Mouse (Mus musculus): ENCODE measurements around the gene Sla2. TPM values are rescaled to one million over a fixed set of nuclear protein-coding genes. Genes with fewer than 3 reads are reported as not detected.

Sla2 gene
- 0.21 and 0.50 TPM in 2 replicates for polyA plus RNA-seq (2014; fragmentation: Nextera tagmentation; extraction: Ambion mirVana)

GRCm38 (mm10) chr2:156887017-156887416 is at the start of gene Sla2:
Sla2 (minus strand) TSS chr2:156887192.
- DNase-seq (no peak), ATAC-seq (ENCODE audit: insufficient read depth) (no peak)
- Histone ChIP-seq H3K4me3 (ENCODE audit: low read depth, low read length) (no peak within 1 kb of the TSS), H3K4me2 (no peak within 1 kb of the TSS), H3K36me3 (ENCODE audit: insufficient read depth) (no peaks in the 10 kb centered on the region), H3K27ac (ENCODE audit: low read depth) (no peak within 1 kb of the TSS), H3K27me3 (ENCODE audit: insufficient read depth, low read length) (no peaks in the 10 kb centered on the region), H3K9me3 (ENCODE audit: low read depth, low read length) (no peaks in the 10 kb centered on the region), H3K9ac (no peak within 1 kb of the TSS), H3K4me1 (ENCODE audit: insufficient read depth) (no peaks in the 10 kb centered on the region)
- no peak for TF ChIP-seq CTCF (IDR thresholded peaks at IDR 0.05; ENCODE audit: low read depth)
- WGBS = 51% methylated on average over 6 of the region's 6 CpGs

- Histone ChIP-seq H3K4me3 (ENCODE audit: low read depth, low read length) (no peak overlapping the region), H3K27me3 (ENCODE audit: insufficient read depth, low read length) (no peaks in the 10 kb centered on the region), H3K4me2 (no peak overlapping the region), H3K4me1 (ENCODE audit: insufficient read depth) (no peaks in the 10 kb centered on the region), H3K9ac (no peak overlapping the region), H3K27ac (ENCODE audit: low read depth) (no peak overlapping the region), H3K9me3 (ENCODE audit: low read depth, low read length) (no peaks in the 10 kb centered on the region), H3K36me3 (ENCODE audit: insufficient read depth) (peaks cover 17% of the 10 kb centered on the region; the same call in 1 of the 2 replicates)
- ATAC-seq (ENCODE audit: insufficient read depth) (no peak), DNase-seq (no peak)
- no peak for TF ChIP-seq CTCF (IDR thresholded peaks at IDR 0.05; ENCODE audit: low read depth)
- WGBS = 86% methylated on average over 6 of the region's 6 CpGs
Observed at GRCm38 (mm10) chr2:156935005-156935404, 48.0 kb upstream of the Sla2 start.

GRCm38 (mm10) chr2:156933426-156933825 is 46.4 kb upstream of the Sla2 start:
- Histone ChIP-seq H3K4me2 (no peak overlapping the region), H3K9ac (no peak overlapping the region), H3K9me3 (ENCODE audit: low read depth, low read length) (no peaks in the 10 kb centered on the region), H3K4me1 (ENCODE audit: insufficient read depth) (no peaks in the 10 kb centered on the region), H3K4me3 (ENCODE audit: low read depth, low read length) (no peak overlapping the region), H3K27me3 (ENCODE audit: insufficient read depth, low read length) (no peaks in the 10 kb centered on the region), H3K27ac (ENCODE audit: low read depth) (no peak overlapping the region), H3K36me3 (ENCODE audit: insufficient read depth) (peaks cover 17% of the 10 kb centered on the region; the same call in 1 of the 2 replicates)
- WGBS = 80% methylated on average over 1 of the region's 1 CpGs
- no peak for TF ChIP-seq CTCF (IDR thresholded peaks at IDR 0.05; ENCODE audit: low read depth)
- no peak for ATAC-seq (ENCODE audit: insufficient read depth)
- no peak for DNase-seq

GRCm38 (mm10) chr2:156931421-156931820 is 44.4 kb upstream of the Sla2 start:
- peaks cover 11% of the 10 kb centered on the region; the same call in 1 of the 2 replicates for H3K36me3 ChIP-seq (ENCODE audit: insufficient read depth)
- H3K4me1 ChIP-seq (ENCODE audit: insufficient read depth) = no peaks in the 10 kb centered on the region
- no peak overlapping the region for H3K27ac ChIP-seq (ENCODE audit: low read depth)
- no peak overlapping the region for H3K4me2 ChIP-seq
- TF ChIP-seq CTCF (IDR thresholded peaks at IDR 0.05; ENCODE audit: low read depth) = no peak
- ATAC-seq (ENCODE audit: insufficient read depth) (no peak), DNase-seq (no peak)
- H3K27me3 ChIP-seq (ENCODE audit: insufficient read depth, low read length) = no peaks in the 10 kb centered on the region
- H3K9ac ChIP-seq = no peak overlapping the region
- no peak overlapping the region for H3K4me3 ChIP-seq (ENCODE audit: low read depth, low read length)
- H3K9me3 ChIP-seq (ENCODE audit: low read depth, low read length) = no peaks in the 10 kb centered on the region
- WGBS = 92% methylated on average over 2 of the region's 2 CpGs

GRCm38 (mm10) chr2:156930549-156930948 is 43.6 kb upstream of the Sla2 start:
- Histone ChIP-seq H3K4me1 (ENCODE audit: insufficient read depth) (no peaks in the 10 kb centered on the region), H3K36me3 (ENCODE audit: insufficient read depth) (peaks cover 8% of the 10 kb centered on the region; the same call in 1 of the 2 replicates), H3K27ac (ENCODE audit: low read depth) (no peak overlapping the region), H3K27me3 (ENCODE audit: insufficient read depth, low read length) (no peaks in the 10 kb centered on the region), H3K4me2 (no peak overlapping the region), H3K4me3 (ENCODE audit: low read depth, low read length) (no peak overlapping the region), H3K9me3 (ENCODE audit: low read depth, low read length) (no peaks in the 10 kb centered on the region), H3K9ac (no peak overlapping the region)
- WGBS = 78% methylated on average over 6 of the region's 6 CpGs
- ATAC-seq (ENCODE audit: insufficient read depth) (no peak), DNase-seq (no peak)
- TF ChIP-seq CTCF (IDR thresholded peaks at IDR 0.05; ENCODE audit: low read depth) = no peak

GRCm38 (mm10) chr2:156929519-156930120 is 42.6 kb upstream of the Sla2 start:
- TF ChIP-seq CTCF (IDR thresholded peaks at IDR 0.05; ENCODE audit: low read depth) = no peak
- no peak overlapping the region for H3K27ac ChIP-seq (ENCODE audit: low read depth)
- no peak overlapping the region for H3K4me3 ChIP-seq (ENCODE audit: low read depth, low read length)
- H3K9me3 ChIP-seq (ENCODE audit: low read depth, low read length) = no peaks in the 10 kb centered on the region
- ATAC-seq (ENCODE audit: insufficient read depth) (no peak), DNase-seq (no peak)
- H3K4me1 ChIP-seq (ENCODE audit: insufficient read depth) = no peaks in the 10 kb centered on the region
- 0 out of 2 replicates have a peak, but pooled peaks cover 8% of the 10 kb centered on the region for H3K36me3 ChIP-seq (ENCODE audit: insufficient read depth)
- WGBS = 60% methylated on average over 11 of the region's 11 CpGs
- H3K9ac ChIP-seq = no peak overlapping the region
- H3K4me2 ChIP-seq = no peak overlapping the region
- H3K27me3 ChIP-seq (ENCODE audit: insufficient read depth, low read length) = no peaks in the 10 kb centered on the region

- Histone ChIP-seq H3K4me1 (ENCODE audit: insufficient read depth) (no peaks in the 10 kb centered on the region), H3K27ac (ENCODE audit: low read depth) (no peak overlapping the region), H3K4me2 (no peak overlapping the region), H3K9ac (no peak overlapping the region), H3K4me3 (ENCODE audit: low read depth, low read length) (no peak overlapping the region), H3K27me3 (ENCODE audit: insufficient read depth, low read length) (no peaks in the 10 kb centered on the region), H3K9me3 (ENCODE audit: low read depth, low read length) (no peaks in the 10 kb centered on the region), H3K36me3 (ENCODE audit: insufficient read depth) (0 out of 2 replicates have a peak, but pooled peaks cover 8% of the 10 kb centered on the region)
- no peak for DNase-seq
- ATAC-seq (ENCODE audit: insufficient read depth) = no peak
- 90% methylated on average over 6 of the region's 6 CpGs for WGBS
- TF ChIP-seq CTCF (IDR thresholded peaks at IDR 0.05; ENCODE audit: low read depth) = no peak
Observed at GRCm38 (mm10) chr2:156928606-156929005, 41.6 kb upstream of the Sla2 start.

All from lung, embryonic 14.5 days (tissue).